Mouse (Mus musculus) kidney, adult 2 months (tissue): Measurements from ENCODE around the gene Utrn.

ENCODE experiments used
- CTCF ChIP-seq: fragments of 200-500 bp; conservative IDR thresholded peaks from 2 replicates; pipeline ENCODE4 v1.5.1; 2011; ENCODE audit warnings: low read depth, mild to moderate bottlenecking, control low read depth, low read length, moderate library complexity, mixed read lengths; ENCODE audit not compliant: insufficient read depth, insufficient read length
- POLR2A ChIP-seq: fragments of 200-500 bp; IDR thresholded peaks from one replicate; pipeline ENCODE4 v1.6.1; 2011; ENCODE audit warnings: low read depth, low read length, control low read depth

DNA sequence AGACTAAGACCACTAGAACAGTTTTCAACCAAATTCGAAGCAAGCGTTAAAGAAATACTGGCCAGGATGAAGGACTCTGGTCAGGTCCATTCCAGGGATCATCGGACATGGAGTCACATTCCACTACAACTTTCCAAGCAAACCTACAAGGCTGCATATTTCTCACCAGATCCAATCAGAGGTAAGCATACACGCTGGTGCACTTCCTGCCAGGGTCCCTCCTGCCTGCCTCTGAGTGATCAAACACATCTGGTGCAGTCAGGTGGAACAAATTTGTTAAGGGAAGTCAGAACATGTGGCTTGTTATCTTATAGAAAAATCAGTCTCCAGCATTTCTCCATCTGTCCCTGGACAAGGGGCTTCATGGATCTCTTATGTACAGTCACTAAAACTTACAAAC, 167.0 kb downstream of the Utrn start:
- no peak for TF ChIP-seq CTCF
- TF ChIP-seq POLR2A: no peak
